Mouse (Mus musculus) urinary bladder, postnatal 36 days (tissue): ENCODE data around the gene Gm21800.
"Not testable (repeated sequence)": the region's sequence is repeated elsewhere in the genome, so short reads cannot be mapped to it uniquely, and the experiment has no call there.

Experiments used
- DNase-seq, 2 experiments: peaks; one replicate each; pipeline ENCODE4 v3.0.0; 2022; ENCODE audit warnings: low spot score in 2 of 2, mixed read lengths in 1 of 2

The Gm21800 gene

DNA sequence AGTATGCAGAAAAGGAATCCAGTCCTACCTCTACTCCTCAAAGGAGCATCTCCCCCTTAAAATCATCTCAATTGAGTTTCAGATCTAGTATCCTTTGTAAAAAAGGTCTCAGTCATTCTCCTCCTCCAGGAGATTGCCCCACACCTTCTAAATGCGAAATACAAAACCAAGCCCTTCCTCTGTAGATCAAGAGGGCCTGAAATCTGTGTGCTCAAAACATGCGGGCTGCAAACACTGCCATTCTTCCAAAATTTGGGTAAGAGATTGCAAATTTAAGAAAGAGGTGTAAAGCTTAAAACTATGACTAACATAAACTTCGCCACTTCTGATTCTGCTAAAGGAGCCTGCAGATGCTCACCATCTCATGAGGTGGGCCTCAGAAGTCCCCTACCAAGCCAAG is at the start of gene Gm21800:
TSS of gene Gm21800 (plus strand) at position 301 of the 400 bp plus-strand sequence.
- DNase-seq: not testable (repeated sequence)
